Mouse (Mus musculus) adrenal gland, adult 18-20 months (tissue): ENCODE data around the gene Sugct. TPM values are rescaled to one million over a fixed set of nuclear protein-coding genes. Genes with fewer than 3 reads are reported as not detected.
"Not testable (repeated sequence)": the region's sequence is repeated elsewhere in the genome, so short reads cannot be mapped to it uniquely, and the experiment has no call there.

ENCODE experiments used
- DNase-seq, 2 experiments: peaks; one replicate each; pipeline ENCODE4 v3.0.0; 2021 to 2022; ENCODE audit warnings: low spot score in 2 of 2
- total RNA-seq, 2 experiments: library from RNA; stranded (reverse); gene quantifications; 1 replicate in 1 of 2; 2 replicates in 1 of 2; pipeline ENCODE4 v1.2.3; 2021

Gene Sugct
- total RNA-seq, 2 experiments from 2014 or later = 8.8 to 9.9 TPM

DNA sequence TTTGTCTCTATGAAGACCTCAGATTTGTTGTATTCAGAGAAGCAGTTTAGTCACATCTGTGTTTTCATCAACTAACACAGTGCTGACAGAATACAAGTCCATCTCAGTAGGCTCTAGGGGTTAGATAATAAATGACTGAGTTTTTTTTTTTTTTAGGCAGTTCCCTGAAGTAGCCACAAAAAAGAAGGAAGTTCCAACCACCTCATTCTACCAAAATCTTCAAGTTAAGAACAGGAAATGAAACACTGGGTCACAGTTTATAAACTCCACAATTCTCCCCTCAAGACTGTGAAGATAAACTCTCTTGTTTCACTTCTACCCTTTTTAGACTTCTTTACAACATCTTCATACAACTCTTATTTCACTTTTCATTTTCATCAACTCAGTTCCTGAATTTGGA, 783.1 kb downstream of the Sugct start:
- no peak for DNase-seq

DNA sequence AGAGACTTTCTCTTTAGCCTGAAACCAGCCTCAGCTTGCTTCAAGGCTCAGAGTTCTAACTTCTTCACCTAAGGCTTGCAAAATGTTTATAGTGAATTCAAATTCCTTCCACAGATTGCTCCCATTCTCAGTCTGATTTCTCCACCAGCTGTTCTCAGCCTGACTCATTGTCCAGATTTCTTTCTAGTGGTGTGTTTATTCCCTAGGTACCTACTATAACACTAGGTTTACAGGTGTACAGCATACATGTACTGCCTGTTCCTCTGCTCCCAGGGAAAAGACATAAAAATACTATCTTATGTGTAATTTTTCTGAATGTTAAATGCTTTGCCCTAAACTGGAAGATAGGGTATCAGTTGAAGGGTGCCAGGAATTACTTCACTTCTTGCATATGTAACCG, 788.4 kb downstream of the Sugct start:
- no peak for DNase-seq

DNA sequence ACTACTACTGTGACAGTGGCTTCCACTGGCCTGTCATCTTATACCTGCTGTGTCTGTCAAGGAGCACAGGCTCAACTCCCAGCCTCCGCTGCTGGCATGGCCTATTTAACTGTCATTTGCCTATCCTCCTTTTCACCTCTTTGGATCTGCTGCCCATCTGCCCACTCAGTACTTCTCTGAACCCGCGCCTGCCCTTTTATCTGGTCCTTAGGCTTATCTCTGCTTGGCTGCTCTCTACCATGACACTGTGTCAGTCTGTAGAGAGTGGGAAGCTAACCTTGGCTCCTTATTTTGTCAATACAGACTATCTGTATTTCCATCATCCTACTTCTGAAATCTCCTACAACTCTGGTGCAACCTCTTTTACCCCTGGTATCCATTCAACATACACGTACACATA, 793.9 kb downstream of the Sugct start:
- no peak for DNase-seq

DNA sequence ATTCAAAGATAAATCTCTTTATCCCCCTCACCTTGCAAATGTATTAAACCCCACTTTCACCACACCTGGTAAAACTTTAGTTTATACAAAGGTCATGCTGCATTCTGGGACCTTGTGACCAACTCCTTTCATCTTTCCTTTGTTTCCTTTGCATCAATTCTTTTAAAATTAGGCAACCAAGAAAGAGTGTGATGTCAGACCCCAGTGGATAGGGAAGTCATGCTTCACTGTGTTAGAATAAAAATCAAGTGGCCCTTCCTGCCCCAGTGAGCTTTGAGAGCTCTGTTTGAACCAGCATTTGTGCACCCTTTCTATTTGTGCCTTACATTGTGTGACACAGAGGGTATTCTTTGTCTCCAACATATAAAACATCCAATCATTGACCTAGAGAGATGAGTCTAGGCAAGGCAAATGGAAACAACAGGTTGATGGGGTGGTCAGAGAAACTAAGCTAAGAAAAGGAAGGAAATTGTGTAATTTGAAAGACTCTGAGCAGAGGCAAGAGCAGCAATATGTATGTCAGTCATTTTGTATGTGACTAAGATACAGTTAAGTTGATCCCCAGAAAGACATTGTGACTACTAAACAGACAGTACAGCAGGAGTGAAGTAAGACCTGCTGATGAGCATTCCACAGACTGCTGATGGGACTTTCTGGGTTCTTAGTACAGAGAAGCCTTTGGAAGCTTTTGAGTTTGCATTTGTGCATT, 797.1 kb downstream of the Sugct start:
- no peak for DNase-seq

DNA sequence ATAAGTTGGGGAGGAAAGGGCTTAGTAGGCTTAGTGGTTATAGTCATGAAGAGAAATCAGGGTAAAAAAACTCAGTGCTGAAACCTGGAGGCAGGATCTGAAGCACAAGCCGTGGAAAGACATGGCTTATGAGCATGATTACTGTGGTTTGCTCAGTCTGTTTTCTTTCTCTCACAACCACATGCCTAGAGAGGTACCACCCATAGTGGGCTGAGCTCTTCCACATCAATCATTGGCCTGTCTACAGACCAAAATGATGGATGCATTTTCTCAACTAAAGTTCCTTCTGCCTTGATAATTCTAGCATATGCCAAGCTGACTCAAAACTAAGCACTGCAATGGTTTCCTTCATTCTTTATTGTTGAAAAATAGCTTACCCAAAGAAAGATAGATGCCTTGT, 817.3 kb downstream of the Sugct start:
- no peak for DNase-seq

DNA sequence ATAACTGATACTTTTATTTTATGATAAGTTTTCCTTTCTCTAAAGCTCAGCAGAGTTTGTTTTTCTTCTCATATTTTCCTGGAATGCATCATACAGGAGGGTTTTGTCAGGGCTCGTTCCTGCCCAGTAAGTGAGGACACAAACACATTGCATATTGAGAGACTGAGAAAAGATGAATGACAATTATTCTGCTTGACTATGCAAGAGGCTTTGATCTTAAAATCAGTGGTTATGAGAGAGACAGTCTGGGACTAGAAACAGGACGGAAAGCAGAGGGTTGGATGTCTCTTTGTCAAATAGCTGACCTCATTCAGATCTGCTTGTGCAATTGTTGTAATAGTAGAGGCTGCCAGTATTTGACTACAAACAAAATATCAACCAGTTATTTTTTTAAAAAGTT, 835.4 kb downstream of the Sugct start:
- DNase-seq = no peak

DNA sequence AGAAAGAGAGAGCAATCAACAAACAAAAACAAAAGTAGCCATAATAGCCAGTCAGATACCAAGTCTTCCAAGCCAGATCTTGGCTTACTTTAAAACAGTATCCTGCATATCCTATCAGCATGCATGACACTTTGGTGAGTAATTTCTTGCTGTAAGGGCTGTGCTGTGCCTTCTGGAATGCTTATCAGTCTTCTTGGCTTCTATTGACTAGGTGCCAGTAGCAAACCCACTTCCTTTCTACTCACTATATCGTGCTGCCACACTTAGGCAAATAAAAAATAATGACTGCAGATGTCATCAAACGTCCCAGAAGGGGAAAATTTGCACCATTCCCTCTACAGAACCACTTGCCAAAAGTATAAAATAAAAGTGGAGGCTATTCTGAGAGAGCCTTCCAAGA, 848.1 kb downstream of the Sugct start:
- no peak for DNase-seq

DNA sequence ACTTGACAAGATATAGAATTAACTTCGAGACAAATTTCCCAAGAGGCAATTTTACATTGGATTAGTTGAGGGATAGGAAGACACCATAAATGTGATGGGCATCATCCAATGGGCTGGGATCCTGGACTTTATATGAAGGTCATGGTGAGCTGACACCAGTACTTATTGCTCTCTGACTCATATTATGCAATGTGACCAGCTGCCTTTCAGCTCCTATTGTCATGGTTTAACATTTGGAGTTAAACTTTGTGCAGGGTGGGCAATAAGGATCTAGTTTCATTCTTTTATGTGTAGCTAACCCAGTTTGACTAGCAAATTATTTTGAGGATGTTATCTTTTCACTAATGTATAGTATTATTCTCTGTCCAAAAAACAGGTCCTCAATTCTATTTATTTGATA, 854.4 kb downstream of the Sugct start:
- DNase-seq = no peak

DNA sequence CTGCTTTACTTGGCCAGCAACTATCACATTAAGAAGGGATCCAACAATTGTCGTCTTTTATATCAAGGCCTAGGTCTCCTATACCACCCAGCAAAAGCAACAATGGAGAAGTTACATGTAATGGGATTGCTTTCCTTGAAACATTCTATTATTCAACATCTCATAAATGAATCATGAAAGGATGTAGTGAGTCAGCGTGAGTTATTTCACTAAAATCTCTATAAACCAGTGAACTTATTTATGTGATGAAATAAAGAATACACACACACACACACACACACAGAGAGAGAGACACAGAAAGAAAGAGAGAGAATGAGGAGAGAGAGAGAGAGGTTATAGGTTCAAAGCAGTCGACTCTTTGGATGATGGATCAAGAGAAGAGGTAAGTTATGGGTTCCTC, 856.9 kb downstream of the Sugct start:
- DNase-seq = no peak

DNA sequence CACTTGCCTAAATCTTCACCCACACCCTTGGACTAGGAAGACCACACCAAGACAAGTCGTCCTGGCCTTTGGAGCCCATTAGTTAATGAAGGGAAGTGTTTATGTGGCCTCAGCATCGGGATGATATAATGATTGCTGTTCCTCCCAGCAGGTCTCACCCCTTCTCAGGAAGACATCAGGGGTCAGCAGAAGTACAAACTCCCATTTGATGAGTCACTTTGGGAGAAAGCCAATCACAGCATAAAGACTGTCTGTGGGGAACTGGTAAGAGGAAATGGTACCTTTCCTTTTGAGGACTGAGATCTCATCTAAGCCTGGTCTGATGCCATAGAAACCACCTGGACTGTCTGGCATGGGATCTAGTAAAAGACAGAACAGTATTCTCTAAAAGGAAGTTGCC, 860.2 kb downstream of the Sugct start:
- DNase-seq = no peak

DNA sequence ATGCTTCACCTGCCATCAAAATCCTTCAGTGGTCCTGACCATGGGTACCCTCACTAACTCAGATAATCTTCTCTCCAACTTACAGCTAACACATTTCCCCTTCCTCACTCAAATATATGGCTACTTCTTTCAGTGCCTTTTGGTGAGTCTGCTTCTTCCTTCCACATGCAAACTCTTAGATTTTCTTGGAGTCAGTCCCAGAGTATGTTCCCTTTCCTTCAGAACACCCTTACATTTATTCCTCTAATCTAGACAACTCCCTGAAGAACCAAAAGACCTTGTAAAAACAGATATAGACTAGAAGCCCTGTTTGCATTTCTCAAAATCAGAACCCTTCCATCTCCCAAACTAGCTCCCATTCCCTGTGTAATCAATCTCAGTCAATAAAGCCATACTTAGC, 862.3 kb downstream of the Sugct start:
- DNase-seq = no peak

DNA sequence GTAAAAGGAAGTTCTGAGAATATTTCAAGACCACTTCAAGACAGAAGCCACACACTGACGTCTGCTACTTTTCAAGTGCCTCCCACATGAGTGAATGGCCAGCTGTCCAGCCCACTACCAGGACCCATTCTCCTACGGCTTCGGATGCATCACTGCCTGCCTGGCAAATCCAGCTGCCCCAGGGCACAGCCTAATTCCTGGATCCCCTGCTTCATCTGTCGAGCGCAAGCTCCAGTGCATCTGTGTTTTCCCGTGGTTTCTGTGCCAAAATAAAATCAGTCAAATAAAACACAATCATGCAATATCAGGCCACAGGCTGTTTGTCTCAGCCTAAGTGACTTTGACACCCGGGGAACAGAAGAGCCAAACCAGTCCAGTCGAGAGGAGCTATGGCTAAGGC, 863.5 kb downstream of the Sugct start:
- no peak for DNase-seq

DNA sequence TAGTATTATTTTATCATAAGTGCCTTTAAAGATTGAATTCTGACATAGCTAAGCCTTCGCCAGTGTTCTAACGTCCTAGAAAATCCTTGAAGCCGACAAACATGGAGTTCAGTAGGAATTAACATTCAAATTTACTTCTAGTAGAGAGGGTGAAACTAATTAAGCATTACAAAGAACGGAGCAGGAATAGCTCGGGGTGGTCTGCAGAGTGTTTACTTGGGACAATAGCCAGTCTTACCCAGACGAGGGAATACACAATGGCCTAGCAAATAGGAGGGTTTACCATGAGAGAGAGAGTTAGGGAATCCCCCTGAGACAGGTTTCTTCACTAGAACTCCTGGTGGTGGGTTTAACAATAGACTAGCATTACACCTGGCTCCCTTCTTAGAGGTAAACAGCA, 865.1 kb downstream of the Sugct start:
- not testable (repeated sequence) for DNase-seq

DNA sequence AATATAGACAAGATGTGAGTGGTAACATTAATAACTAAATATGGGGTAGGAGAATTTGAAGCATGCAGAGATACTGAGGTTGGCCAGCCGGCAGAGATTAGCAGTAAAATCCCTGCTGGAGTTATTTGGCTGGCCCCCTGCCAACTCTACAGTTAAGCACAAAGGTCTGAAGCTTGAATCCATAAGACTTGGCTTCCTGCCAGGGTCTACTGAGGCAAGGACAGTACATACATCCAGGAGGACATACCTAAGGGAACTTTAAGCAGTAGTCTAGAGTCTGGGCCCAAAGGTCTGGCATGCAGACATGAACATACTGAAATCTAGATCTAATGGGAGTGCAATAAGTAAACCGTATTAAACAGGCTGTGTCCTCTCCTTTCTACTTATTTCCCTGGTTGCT, 865.8 kb downstream of the Sugct start:
- no peak for DNase-seq

DNA sequence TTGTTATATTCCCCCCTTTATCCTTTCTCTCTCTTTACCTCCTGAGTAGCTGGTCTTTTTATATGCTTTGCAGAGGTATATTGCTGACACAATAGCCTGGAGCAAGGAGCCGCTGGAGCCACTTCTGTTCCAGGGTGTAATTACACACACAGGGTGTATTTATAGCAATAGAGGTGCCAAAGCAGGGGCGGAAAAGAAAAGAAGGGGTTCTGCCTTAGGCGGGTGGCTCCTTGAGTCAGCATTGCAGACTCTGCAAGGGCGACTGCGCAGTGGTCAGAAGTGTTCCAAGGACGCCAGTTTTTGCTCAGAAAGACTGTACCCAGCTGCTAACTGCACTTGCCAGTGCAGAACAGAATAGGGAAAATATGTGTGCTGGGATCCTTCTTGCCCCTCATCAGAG, 869.7 kb downstream of the Sugct start:
- DNase-seq = no peak

DNA sequence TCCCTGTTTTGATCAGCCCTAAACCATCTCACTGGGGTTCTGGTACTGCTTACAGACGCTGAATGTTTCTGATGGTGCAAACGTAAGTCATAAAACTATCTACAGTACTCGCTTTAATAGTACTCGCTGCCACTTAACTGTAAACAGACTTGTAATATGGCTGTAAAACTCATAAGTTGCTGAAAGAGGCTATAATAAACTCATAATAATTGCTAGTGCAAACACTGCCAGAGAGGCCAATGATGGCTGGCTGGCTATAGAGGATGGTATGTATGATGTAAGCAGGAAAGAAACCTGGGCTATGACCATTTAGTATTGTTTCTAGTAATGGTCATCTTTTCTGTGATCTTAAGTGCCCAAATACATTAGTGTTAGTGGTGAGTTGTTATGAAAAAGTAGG, 873.6 kb downstream of the Sugct start:
- no peak for DNase-seq

DNA sequence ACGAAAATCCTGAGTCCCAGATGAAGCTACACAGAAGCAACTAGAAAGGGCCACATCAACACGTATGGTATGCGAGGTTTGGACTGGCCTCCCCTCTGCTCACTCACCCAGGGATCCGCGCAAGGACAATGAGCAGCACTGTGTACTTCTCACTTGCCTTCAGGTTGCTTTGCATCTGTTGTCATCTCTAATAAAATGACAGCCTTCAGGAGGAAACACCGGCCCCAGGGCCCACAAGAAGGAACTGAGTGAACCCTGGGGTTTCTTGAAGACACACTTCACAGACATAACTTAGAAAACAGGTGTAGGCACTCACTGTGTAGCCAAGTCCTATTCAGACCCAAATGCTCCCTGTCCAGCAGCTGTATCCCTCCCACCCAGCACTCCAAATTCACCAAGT, 877.9 kb downstream of the Sugct start:
- DNase-seq = no peak

DNA sequence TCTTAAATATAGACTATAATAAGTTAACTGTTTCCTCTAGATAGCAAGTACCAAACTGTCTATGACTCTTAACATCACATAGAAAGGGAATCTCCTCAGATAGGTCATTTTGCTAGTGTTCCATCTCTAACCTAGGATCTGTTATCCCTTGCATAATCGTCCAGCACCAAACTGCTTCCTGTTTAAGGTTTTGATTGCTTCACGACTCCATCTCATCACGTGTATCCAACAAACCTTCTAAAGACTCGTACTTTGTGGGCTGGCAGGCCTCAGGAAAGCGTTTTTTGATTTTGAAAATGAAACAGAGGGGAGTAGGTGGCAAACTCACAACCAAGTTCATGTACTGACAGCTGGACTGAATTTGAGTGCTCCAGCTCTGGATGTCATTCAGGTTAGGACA, 878.6 kb downstream of the Sugct start:
- DNase-seq = no peak

DNA sequence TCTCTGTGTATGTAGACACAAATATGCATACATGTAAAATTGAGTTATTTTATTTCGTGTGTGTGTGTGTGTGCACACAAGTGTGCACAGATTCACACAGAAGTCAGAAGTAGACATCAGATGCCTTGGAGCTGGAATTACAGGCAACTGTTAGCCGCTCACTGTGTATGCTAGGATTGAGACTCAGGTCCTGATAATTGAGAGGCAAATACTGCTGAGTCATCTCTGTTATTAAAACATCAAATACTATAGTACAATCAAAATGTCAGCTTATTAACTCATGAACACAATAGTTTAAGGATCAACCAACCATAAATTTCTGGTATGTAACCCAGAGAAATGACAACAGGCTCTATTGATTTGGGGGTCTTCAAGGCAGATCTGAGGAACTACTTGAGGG, 883.1 kb downstream of the Sugct start:
- no peak for DNase-seq

Other genes starting within 250 kb of the Sugct start
- 10 to 100 TPM; 15.8 to 17.1 TPM for gene Mplkip, start 361 bp downstream of the Sugct start, total RNA-seq
- 10 to 100 TPM; 54.0 to 67.0 TPM for gene Cdk13, start 109.5 kb upstream of the Sugct start, total RNA-seq
- gene Rala, start 248.7 kb upstream of the Sugct start, total RNA-seq = 10 to 100 TPM; 51.6 to 60.8 TPM